Mouse (Mus musculus) olfactory bulb, adult 2 months (tissue): ENCODE measurements around the gene AI593442. TPM values are rescaled to one million over a fixed set of nuclear protein-coding genes. Genes with fewer than 3 reads are reported as not detected.

Experiments
- H3K27ac ChIP-seq: fragments of 200-500 bp; 2 replicates; pipeline ENCODE4 v1.5.1; 2012; ENCODE audit warnings: low read depth, low read length; ENCODE audit not compliant: insufficient read depth
- H3K4me1 ChIP-seq: fragments of 200-500 bp; 2 replicates; pipeline ENCODE4 v1.6.1; 2012; ENCODE audit warnings: low read length; ENCODE audit not compliant: control insufficient read depth, insufficient read depth
- H3K4me3 ChIP-seq: fragments of 200-500 bp; 2 replicates; pipeline ENCODE4 v1.5.1; 2012; ENCODE audit warnings: mild to moderate bottlenecking, low read depth, low read length, moderate library complexity; ENCODE audit not compliant: insufficient read depth
- CTCF ChIP-seq: fragments of 200-500 bp; IDR thresholded peaks from 2 replicates; pipeline ENCODE4 v1.5.1; 2012; ENCODE audit warnings: low read depth, mild to moderate bottlenecking, low read length, moderate library complexity; ENCODE audit not compliant: insufficient read depth
- POLR2A ChIP-seq: fragments of 200-500 bp; IDR thresholded peaks from 2 replicates; pipeline ENCODE4 v1.6.1; 2012; ENCODE audit warnings: mild to moderate bottlenecking, low read depth, low read length, moderate library complexity; ENCODE audit not compliant: insufficient read depth
- WGBS: fragments of 180-500 bp; shearing (Covaris S2); methylation state at CpG from one replicate; pipeline ENCODE4 v1.1.7; 2018; 5-methylcytosine and 5-hydroxymethylcytosine counted together
- polyA plus RNA-seq: library from polyadenylated mRNA; stranded (reverse); fragments of >200 nt; gene quantifications from 2 replicates; pipeline ENCODE4 v1.2.4, GENCODE M21; 2012; ENCODE audit warnings: low replicate concordance; ENCODE audit not compliant: missing spikeins, insufficient read depth, insufficient read length

The AI593442 gene
- polyA plus RNA-seq, result not detected in 2 replicates

DNA sequence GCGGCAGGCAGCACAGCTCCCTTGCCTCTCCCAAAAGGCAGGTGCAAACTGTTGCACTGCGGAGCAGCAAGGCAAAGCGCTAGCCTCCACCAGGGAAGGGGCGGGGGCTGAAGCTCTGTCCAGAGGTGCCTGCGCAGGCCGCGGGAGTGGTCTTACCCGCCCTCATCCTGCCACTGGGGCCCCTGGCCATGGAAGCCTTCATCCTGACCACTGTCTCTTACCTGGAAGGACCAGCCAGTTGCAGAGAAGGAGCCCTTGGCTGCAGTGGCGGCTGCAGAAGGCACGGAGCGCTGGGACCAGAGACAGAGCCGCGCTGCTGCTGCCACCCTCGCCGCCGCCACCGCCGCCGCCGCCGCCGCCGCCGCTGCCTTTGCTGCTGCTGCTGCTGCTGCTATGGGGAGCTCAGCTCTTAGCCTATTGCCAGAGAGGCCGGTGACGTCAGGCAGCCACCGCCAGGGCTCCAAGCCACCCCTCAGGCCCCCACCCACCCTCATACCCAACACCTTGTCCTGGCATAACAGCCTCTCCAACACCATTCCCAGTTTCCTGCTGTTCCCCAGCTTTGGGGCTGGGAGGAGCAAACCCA is at the start of gene AI593442:
Gene AI593442, minus strand, starts transcription at position 419 of the 586 bp plus-strand sequence.
- H3K27ac ChIP-seq, result peak within 1 kb of the TSS; percentile 77; the same call in 1 of the 2 replicates
- TF ChIP-seq CTCF (no peak), POLR2A (no peak)
- 2% methylated on average over 27 of the region's 27 CpGs for WGBS
- H3K4me1 ChIP-seq, result peaks cover 22% of the 10 kb centered on the region
- H3K4me3 ChIP-seq, result peak within 1 kb of the TSS; percentile 62

DNA sequence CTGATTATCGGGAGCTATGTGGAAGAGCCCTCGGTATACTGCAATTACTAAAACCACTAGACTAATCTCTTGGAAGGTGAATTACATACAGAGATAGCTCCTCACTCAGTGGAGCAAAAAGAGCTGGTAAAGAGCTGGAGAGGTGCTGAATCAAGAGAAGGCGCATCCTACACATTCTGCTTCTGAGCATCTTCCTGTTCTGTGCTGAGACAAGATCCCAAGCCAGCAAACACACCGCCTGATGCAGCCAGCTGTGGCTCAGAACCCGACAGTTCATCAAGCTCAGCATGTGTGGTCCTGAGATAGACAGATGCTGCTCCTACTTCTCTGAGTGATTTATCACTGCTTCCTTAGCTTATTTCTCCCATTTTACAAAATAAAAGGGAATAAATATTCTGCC is 49.2 kb upstream of the AI593442 start:
- TF ChIP-seq POLR2A (no peak), CTCF (no peak)
- 91% methylated on average over 5 of the region's 5 CpGs for WGBS
- Histone ChIP-seq H3K27ac (no peak overlapping the region), H3K4me1 (no peaks in the 10 kb centered on the region), H3K4me3 (no peak overlapping the region)

DNA sequence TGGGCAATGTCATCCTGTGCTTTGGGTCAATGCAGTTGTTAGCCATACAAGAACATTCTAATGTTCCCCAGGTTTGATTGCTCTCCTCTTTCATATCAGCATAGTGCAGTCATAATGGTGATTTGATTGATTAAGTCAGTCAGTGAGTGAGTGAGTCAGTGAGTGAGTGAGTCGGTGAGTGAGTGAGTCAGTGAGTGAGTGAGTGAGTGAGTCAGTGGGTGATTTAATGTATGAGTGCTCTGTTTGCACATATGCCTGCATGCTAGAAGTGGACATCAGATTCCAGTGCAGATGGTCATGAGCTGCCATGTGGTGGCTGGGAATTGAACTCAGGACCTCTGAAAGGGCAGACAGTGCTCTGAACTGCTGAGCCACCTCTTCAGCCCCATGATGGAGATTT is 43.0 kb upstream of the AI593442 start:
- no peak overlapping the region for H3K4me3 ChIP-seq

DNA sequence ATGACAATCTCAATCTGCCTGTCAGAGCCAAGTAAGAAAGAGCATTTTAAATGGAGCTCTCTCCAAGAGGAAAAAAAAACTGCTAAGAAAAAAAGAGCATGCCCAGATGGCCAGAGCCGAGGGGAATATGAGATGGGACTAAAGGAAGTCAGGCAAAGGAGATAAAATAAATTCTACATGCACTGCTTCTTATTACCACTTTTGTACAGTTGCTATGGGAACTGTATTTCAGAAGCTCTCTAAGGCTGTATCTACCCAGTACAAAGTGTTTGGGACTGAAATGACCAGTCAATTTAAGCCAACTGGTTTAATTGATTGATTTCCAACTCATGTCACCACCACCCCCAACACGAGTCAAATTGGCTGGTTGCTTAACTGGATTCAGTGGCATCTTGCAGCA is 40.0 kb upstream of the AI593442 start:
- 52% methylated on average over 2 of the region's 2 CpGs for WGBS
- H3K4me1 ChIP-seq, result no peaks in the 10 kb centered on the region
- no peak overlapping the region for H3K27ac ChIP-seq
- no peak overlapping the region for H3K4me3 ChIP-seq
- no peak for TF ChIP-seq POLR2A
- TF ChIP-seq CTCF, result no peak

More for the DNA sequence above, 43.0 kb upstream of the AI593442 start:
- Histone ChIP-seq H3K27ac (no peak overlapping the region), H3K4me1 (no peaks in the 10 kb centered on the region)
- no peak for TF ChIP-seq POLR2A
- no peak for TF ChIP-seq CTCF
- 100% methylated on average over 1 of the region's 1 CpGs for WGBS

DNA sequence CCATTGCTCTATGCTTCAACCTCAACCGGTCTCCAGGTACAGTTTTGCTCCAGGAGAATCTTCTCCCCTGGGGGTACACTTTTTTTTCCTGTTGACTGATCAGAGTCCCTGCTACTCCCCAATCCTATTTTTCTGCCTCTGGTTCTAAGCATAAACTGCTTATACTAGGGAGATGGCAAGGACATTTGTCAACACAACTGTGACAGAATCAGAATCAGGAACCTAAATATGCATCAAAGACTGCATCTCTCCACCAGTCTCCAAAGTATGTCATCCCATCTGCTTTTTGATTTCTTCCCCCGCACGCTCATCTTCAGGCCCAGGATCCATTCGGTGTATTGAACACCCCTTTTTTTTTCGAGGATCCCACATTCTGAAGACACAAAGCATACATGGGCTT is 456 bp upstream of the AI593442 start:
- Histone ChIP-seq H3K4me3 (no peak overlapping the region), H3K4me1 (peaks cover 22% of the 10 kb centered on the region), H3K27ac (no peak overlapping the region)
- WGBS, result 88% methylated on average over 5 of the region's 5 CpGs
- TF ChIP-seq POLR2A, result no peak
- TF ChIP-seq CTCF, result no peak

DNA sequence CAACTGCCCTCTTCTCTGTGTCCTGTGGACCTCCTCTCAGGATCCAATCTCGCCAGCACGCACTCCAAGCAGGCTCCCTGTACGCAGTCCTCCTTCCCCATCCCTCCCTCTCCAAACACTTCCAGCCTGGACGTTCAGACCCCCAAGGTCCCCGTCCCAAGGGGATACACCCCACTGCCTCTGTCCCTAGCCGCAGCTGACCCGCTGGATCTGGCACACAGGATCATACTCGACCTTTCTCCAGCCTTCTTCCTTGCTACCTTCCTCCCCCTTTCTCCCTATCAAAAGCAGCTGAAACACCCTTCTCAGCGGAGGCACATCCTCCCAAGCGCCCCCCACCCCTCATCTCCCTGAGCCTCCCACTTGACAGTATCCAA is 753 bp downstream of the AI593442 start:
- H3K4me3 ChIP-seq, result peak overlapping the region; percentile 62
- H3K27ac ChIP-seq, result no peak overlapping the region; the same call in 1 of the 2 replicates
- TF ChIP-seq CTCF (no peak), POLR2A (no peak)
- H3K4me1 ChIP-seq, result peaks cover 22% of the 10 kb centered on the region
- WGBS, result 2% methylated on average over 10 of the region's 10 CpGs

DNA sequence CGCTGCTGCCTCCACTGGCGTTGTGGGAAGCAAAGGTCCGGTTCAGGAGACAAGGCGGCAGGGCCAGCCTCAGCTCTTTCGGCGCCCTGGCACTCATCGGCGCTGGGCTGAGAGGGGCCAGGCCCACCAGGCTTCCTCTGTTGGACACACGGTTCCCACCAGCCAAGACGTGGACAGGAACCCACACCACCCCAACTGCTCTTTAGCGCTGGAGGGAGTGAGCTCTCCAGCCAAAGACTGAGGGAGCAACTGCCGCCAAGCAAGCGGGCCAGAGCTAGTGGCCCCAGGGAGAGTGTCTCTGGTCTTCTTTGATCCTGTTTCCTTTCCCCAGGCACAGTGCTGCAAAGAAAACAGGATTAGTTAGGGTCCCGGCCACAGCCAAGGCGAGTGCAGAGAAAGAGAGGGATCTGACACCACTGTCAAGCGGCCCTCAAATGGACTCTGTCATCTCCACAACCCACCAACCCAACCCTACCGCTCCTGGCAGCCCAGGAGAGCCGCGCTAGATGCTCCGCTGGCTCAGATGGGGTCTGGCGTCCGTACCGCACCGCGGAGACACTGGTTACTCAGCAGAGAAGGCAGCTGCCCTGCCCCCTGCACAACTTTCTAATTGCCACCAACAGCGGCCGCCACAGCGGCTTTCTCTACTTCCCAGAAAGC is 1.3 kb downstream of the AI593442 start:
- WGBS, result 1% methylated on average over 28 of the region's 28 CpGs
- Histone ChIP-seq H3K27ac (0 out of 2 replicates have a peak overlapping the region, but pooled peaks have one; percentile 2), H3K4me1 (peaks cover 22% of the 10 kb centered on the region), H3K4me3 (peak overlapping the region; percentile 62)
- TF ChIP-seq POLR2A (no peak), CTCF (no peak)

DNA sequence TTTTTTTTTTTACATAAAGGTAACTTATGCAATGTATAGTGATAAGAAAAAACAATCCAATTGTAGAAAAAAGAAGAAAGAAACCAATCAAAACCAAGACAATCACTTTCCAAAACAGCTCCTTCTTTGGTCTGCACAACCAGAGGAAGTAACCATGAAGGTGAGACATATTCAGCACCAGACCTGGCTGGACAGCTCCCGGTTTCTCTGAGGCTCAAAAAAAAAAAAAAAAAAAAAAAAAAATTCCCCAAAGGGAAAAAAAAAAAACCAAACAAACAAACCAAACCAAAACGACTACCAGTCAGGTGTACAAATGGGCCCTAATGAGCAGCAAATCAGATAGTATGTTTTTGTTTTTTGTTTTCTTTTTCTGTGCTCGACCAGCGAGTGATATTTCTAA is 3.0 kb downstream of the AI593442 start:
- 52% methylated on average over 4 of the region's 4 CpGs for WGBS
- no peak overlapping the region for H3K27ac ChIP-seq
- no peak overlapping the region for H3K4me3 ChIP-seq
- no peak for TF ChIP-seq POLR2A
- TF ChIP-seq CTCF, result no peak
- peaks cover 22% of the 10 kb centered on the region for H3K4me1 ChIP-seq

GRCm38 (mm10) chr9:52675937-52676336 is 3.6 kb downstream of the AI593442 start:
- WGBS, result 83% methylated on average over 3 of the region's 3 CpGs
- Histone ChIP-seq H3K4me1 (peaks cover 22% of the 10 kb centered on the region), H3K27ac (no peak overlapping the region), H3K4me3 (no peak overlapping the region)
- TF ChIP-seq POLR2A (no peak), CTCF (no peak)

DNA sequence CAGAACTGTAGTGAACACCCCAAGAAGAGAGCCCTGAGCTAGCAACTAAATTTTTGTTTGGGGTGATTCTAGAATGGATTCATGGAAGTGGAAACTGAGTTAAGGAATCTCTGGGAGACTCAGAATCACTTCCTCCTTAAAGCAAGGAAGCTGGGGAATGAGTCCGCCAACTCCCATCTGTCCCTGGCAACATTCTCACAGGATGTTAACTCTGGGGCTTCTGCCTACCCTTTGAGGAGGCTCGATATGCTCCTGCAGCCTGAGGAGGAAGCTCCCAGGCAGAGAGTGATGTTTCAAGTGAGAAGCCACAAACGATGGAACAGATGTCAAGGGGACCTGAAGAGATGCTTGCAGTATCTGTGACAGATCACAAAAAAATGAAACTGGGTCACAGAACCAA is 18.2 kb downstream of the AI593442 start:
- 86% methylated on average over 3 of the region's 3 CpGs for WGBS
- H3K4me3 ChIP-seq, result no peak overlapping the region
- H3K4me1 ChIP-seq, result no peaks in the 10 kb centered on the region
- TF ChIP-seq POLR2A, result no peak
- TF ChIP-seq CTCF, result no peak
- no peak overlapping the region for H3K27ac ChIP-seq
